Mouse (Mus musculus) frontal cortex, adult (tissue): ENCODE data around the gene Gm17581.

ENCODE experiments used
- ATAC-seq: cut with Nextera tagmentation; 2 replicates; pipeline ENCODE4 v1.9.2; 2017; ENCODE audit warnings: mild to moderate bottlenecking, moderate library complexity, mixed read lengths; ENCODE audit not compliant: low TSS enrichment

The Gm17581 gene

GRCm38 (mm10) chr2:155691723-155692493 is 43.8 kb downstream of the Gm17581 start, which contains the start of gene Trpc4ap:
Gene Trpc4ap (minus strand): TSS chr2:155692384.
- ATAC-seq, result peak; percentile 94

DNA sequence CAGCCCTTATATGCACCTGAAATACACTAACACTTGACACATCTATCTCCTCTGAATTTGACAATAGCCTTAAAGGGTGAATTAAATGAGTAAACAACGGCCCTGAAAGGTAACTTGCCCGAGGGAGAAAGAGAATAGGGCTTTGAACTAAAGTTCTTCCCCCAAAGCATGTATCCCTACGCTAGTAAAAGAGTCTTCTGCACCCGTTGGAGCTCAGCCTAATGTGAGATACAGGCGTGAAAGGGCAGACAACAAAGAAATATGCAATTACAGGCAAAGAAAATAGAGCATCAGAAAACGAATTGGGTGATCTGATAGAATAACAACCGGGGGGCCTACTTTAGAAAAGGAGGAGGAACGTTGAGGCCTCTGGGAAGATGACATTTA is 44.3 kb downstream of the Gm17581 start:
- no peak for ATAC-seq

DNA sequence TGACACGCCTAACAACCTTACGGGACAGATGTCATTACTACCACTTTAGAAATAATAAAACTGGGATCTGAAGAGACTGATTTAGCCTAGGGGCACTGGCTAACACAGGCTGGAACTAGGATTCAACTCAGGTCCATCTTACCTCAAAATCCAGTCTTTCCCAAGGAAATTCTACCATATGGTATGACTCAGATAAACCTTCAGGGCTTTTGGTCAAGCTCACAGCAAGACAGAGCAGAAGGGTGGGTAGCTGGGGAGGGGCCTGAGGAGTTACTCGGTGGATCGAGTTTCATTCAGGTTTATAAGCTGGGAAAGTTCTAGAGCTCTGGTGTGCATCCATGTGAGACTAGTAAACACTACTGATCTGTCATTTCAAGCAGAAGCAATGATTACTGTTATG is 46.5 kb downstream of the Gm17581 start:
- no peak for ATAC-seq

DNA sequence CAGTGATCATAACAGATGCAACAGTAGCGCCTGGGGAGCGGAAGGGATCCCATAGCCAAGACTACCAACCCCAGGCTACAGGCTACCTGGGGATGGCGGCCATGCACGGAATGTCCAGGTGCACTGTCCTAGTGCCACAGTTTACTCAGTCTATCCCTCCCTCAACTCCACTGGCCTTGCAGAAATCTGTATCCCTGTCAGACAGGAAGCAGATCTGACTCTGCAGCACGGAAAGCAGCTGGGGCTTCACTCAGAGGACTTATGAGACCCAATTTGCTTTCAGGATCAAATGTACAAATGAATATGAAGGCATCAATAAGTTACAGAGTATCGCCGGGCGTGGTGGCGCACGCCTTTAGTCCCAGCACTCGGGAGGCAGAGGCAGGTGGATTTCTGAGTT is 47.9 kb downstream of the Gm17581 start:
- ATAC-seq, result no peak

DNA sequence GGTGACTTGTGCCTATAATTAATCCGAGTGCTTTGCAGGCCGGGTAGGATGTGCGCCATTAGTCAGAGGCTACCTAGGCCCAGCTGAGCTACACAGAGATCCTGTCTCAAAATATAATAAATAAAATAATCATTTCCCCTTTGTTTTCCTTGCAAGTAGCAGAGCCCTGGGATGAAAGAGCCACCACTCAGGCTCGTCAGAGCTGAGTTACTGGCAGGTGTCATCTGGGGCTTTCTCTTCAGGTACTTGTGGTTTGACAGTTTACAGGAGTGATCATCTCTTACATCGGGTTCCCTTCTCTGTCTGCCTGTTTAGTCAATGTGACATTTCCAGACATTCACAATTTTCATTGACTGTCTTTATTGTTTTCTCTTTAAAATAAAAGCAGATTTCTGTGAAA is 49.1 kb downstream of the Gm17581 start:
- ATAC-seq, result no peak
